Mouse (Mus musculus) liver, adult 2 months (tissue): ENCODE measurements around the gene Ar.

Experiments
- CTCF ChIP-seq: fragments of 200-500 bp; IDR thresholded peaks from 2 replicates; pipeline ENCODE4 v1.5.1; 2011; ENCODE audit warnings: low read depth, low read length, control low read depth
- POLR2A ChIP-seq: fragments of 200-500 bp; IDR thresholded peaks from 2 replicates; pipeline ENCODE4 v1.6.1; 2011; ENCODE audit warnings: low read length, control low read depth; ENCODE audit not compliant: insufficient read depth; ENCODE audit errors: extremely low read depth

DNA sequence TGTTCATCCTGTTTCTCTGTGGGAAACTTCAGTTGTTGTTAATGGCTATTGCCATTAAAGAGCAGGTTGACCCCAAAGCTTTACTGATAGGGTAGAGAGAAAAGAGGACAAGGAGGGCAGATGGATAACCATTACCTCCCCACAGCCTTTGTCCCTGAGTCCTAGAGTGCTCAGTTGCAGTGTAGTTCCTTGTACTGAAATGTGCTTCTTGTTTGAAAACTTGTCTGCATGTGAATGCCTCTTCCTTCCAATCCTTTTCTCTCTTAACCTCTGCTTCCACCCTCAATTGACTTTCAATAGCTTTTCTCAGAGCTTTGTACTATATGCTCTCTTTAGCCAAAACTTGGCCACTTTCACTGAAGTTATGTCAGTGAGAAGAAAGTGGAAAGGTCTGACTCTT lies 168.9 kb downstream of the Ar start:
- TF ChIP-seq POLR2A (no peak), CTCF (no peak)
